Mouse (Mus musculus) CH12.LX (cell line): ENCODE data around the gene Ccdc137. TPM values are rescaled to one million over a fixed set of nuclear protein-coding genes. Genes with fewer than 3 reads are reported as not detected.

Experiments
- DNase-seq: peaks from one replicate; pipeline ENCODE4 v3.0.0-alpha.2; 2013; ENCODE audit errors: extremely low read depth
- H3K27ac ChIP-seq: 2 replicates; pipeline ENCODE4 v1.5.1; 2012; ENCODE audit warnings: low read depth, mild to moderate bottlenecking, control low read depth, moderate library complexity; ENCODE audit not compliant: insufficient read depth
- H3K27me3 ChIP-seq: replicated peaks from 2 replicates; pipeline ENCODE3; 2012; ENCODE audit warnings: inconsistent platforms
- H3K36me3 ChIP-seq, 2 experiments: replicated peaks in 1 of 2; 2 replicates each; pipeline versions ENCODE3 to v1.6.1; 2012; ENCODE audit warnings: inconsistent platforms in 1 of 2, low read length in 1 of 2, mild to moderate bottlenecking in 1 of 2, mixed read lengths in 1 of 2, moderate library complexity in 1 of 2; ENCODE audit not compliant: control insufficient read depth in 1 of 2, insufficient read depth in 1 of 2
- H3K4me1 ChIP-seq, 2 experiments: 2 replicates each; pipeline ENCODE4 v1.6.1; 2012; ENCODE audit warnings: inconsistent platforms in 1 of 2, moderate library complexity in 1 of 2; ENCODE audit not compliant: insufficient read depth in 2 of 2, control insufficient read depth in 1 of 2
- H3K4me2 ChIP-seq: 2 replicates; pipeline ENCODE4 v1.6.1; 2012; ENCODE audit warnings: low read depth, mild to moderate bottlenecking, control low read depth; ENCODE audit not compliant: poor library complexity, insufficient read depth, severe bottlenecking
- H3K4me3 ChIP-seq, 3 experiments: fragments of 150-350 bp in 1 of 3; sonication (generic) in 1 of 3; replicated peaks in 1 of 3; 2 replicates each; pipeline versions ENCODE3 to v1.5.1; 2011 to 2012; ENCODE audit warnings: low read depth in 2 of 3, low read length in 2 of 3, mild to moderate bottlenecking in 2 of 3, moderate library complexity in 2 of 3, control low read depth in 1 of 3, improper control_type of control experiment in 1 of 3, inconsistent platforms in 1 of 3, mixed read lengths in 1 of 3; ENCODE audit not compliant: poor library complexity in 1 of 3
- H3K79me2 ChIP-seq: replicated peaks from 2 replicates; pipeline ENCODE4 v1.6.1; 2012; ENCODE audit warnings: mild to moderate bottlenecking, moderate library complexity; ENCODE audit not compliant: control insufficient read depth, poor library complexity, insufficient read depth, severe bottlenecking; ENCODE audit errors: extremely low read depth
- H3K9ac ChIP-seq: 2 replicates; pipeline ENCODE4 v1.6.1; 2012; ENCODE audit warnings: low read depth, mild to moderate bottlenecking, control low read depth, moderate library complexity; ENCODE audit not compliant: insufficient read depth
- H3K9me3 ChIP-seq: replicated peaks from 2 replicates; pipeline ENCODE3; 2012; ENCODE audit warnings: low read length, inconsistent platforms, mixed read lengths
- CHD1 ChIP-seq: IDR thresholded peaks from 2 replicates; pipeline ENCODE4 v1.6.1; 2012; ENCODE audit warnings: low read depth, low read length, improper control_type of control experiment, inconsistent platforms
- CHD2 ChIP-seq: IDR thresholded peaks from 2 replicates; pipeline ENCODE4 v1.6.1; 2011; ENCODE audit warnings: low read length, improper control_type of control experiment
- ETS1 ChIP-seq: conservative IDR thresholded peaks from 2 replicates; pipeline ENCODE4 v1.6.1; 2012; ENCODE audit warnings: low read depth, mild to moderate bottlenecking, inconsistent platforms, low read length, improper control_type of control experiment, moderate library complexity
- GABPA ChIP-seq: IDR thresholded peaks from 2 replicates; pipeline ENCODE4 v1.6.1; 2012; ENCODE audit warnings: low read depth, low read length, improper control_type of control experiment, inconsistent platforms; ENCODE audit not compliant: insufficient replicate concordance
- IRF4 ChIP-seq: IDR thresholded peaks from 2 replicates; pipeline ENCODE4 v1.6.1; 2014; ENCODE audit warnings: low read depth, mild to moderate bottlenecking, inconsistent platforms, low read length, improper control_type of control experiment
- MAFK ChIP-seq: IDR thresholded peaks from 2 replicates; pipeline ENCODE4 v1.6.1; 2011; ENCODE audit warnings: low read length, improper control_type of control experiment; ENCODE audit not compliant: insufficient replicate concordance
- MAX ChIP-seq: IDR thresholded peaks from 2 replicates; pipeline ENCODE4 v1.6.1; 2011; ENCODE audit warnings: low read length, improper control_type of control experiment
- MEF2A ChIP-seq: IDR thresholded peaks from 2 replicates; pipeline ENCODE4 v1.6.1; 2014; ENCODE audit warnings: low read depth, mild to moderate bottlenecking, inconsistent platforms, low read length, improper control_type of control experiment, borderline replicate concordance
- MYC ChIP-seq: IDR thresholded peaks from 2 replicates; pipeline ENCODE4 v1.6.1; 2011; ENCODE audit warnings: low read depth, mild to moderate bottlenecking, improper control_type of control experiment, low read length
- NRF1 ChIP-seq: IDR thresholded peaks from 2 replicates; pipeline ENCODE4 v1.6.1; 2014; ENCODE audit warnings: low read depth, mild to moderate bottlenecking, inconsistent platforms, low read length, improper control_type of control experiment, moderate library complexity
- PAX5 ChIP-seq: IDR thresholded peaks from 2 replicates; pipeline ENCODE4 v1.6.1; 2012; ENCODE audit warnings: low read length, inconsistent platforms, mixed read lengths
- POLR2AphosphoS2 ChIP-seq: IDR thresholded peaks from 2 replicates; pipeline ENCODE4 v1.6.1; 2011; ENCODE audit warnings: low read depth, low read length, improper control_type of control experiment
- SMC3 ChIP-seq: IDR thresholded peaks from 2 replicates; pipeline ENCODE4 v1.6.1; 2011; ENCODE audit warnings: low read depth, low read length, improper control_type of control experiment
- TBP ChIP-seq: conservative IDR thresholded peaks from 2 replicates; pipeline ENCODE4 v1.6.1; 2011; ENCODE audit warnings: low read depth, low read length, improper control_type of control experiment
- UBTF ChIP-seq: IDR thresholded peaks from 2 replicates; pipeline ENCODE4 v1.6.1; 2012; ENCODE audit warnings: low read depth, mild to moderate bottlenecking, inconsistent platforms, low read length, improper control_type of control experiment, moderate library complexity
- USF1 ChIP-seq: IDR thresholded peaks from 2 replicates; pipeline ENCODE4 v1.6.1; 2014; ENCODE audit warnings: low read depth, mild to moderate bottlenecking, inconsistent platforms, low read length, improper control_type of control experiment
- ZC3H11A ChIP-seq: IDR thresholded peaks from 2 replicates; pipeline ENCODE4 v1.6.1; 2012; ENCODE audit warnings: low read depth, mild to moderate bottlenecking, inconsistent platforms, low read length, improper control_type of control experiment
- dilution Hi-C: fragments of 300-500 bp; cut with MboI; formaldehyde crosslinking; loops from 2 replicates; pipeline ENCODE4 v1.14.3; 2020; ENCODE audit warnings: low sequenced_read_pairs; ENCODE audit not compliant: extremely low pct_unique_long_range_greater_than_20kb, extremely low pct_ligation_motif_present
- in situ Hi-C: fragments of 300-500 bp; cut with MboI; formaldehyde crosslinking; loops from 3 replicates; pipeline ENCODE4 v1.14.3; 2019; ENCODE audit warnings: low sequenced_read_pairs, low pct_ligation_motif_present, low pct_unique_long_range_greater_than_20kb, mixed read lengths
- polyA plus RNA-seq: library from polyadenylated mRNA; unstranded; fragments of >175 nt; gene quantifications from 2 replicates; pipeline ENCODE4 v1.2.1, GENCODE M21; 2012; ENCODE audit warnings: low read depth; ENCODE audit not compliant: insufficient read length
- total RNA-seq, 2 experiments: library from RNA; depleted of rRNA; stranded (reverse); fragments of 300-350 nt in 1 of 2; fragments of >200 nt in 1 of 2; gene quantifications; 2 replicates each; pipeline ENCODE4 v1.2.3; 2012 to 2014

The Ccdc137 gene
- total and polyA plus RNA-seq, 3 experiments, result 30.1 to 104 (median 61.1) TPM

DNA sequence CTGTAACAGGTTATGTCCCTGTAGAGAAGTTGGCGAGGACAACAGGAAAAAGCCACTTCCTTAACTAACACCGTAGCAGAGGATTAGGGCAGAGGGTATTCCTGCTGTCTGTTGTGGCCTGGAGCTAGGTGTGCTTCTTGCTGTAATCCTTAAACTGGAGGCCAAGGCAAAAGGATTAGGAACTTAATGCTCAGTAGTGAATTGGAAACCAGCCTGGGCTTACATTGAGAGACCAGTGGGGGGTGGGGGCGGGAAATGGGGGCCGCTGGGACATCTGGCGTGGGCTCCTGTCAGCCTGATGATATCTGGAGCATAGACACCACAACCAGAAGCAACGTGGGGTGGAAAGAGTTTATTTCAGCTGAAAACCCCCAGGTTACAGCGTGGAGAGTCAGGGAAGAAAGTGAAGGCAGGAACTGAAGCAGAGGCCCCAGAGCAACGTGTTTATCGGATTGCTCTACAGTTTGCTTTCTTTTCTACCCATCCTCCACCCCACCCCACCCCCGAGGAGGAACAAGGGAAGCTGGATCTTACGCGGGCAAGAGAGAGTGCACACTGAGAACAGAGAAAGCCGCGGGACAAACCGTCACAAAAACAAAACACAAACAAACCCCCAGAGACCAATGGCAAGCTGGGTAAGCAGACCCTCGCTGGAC is 52.6 kb downstream of the Ccdc137 start (continued):
- TF ChIP-seq GABPA (no peak), ETS1 (no peak), MYC (0 out of 2 replicates have a peak, but pooled peaks have one; percentile 36)

DNA sequence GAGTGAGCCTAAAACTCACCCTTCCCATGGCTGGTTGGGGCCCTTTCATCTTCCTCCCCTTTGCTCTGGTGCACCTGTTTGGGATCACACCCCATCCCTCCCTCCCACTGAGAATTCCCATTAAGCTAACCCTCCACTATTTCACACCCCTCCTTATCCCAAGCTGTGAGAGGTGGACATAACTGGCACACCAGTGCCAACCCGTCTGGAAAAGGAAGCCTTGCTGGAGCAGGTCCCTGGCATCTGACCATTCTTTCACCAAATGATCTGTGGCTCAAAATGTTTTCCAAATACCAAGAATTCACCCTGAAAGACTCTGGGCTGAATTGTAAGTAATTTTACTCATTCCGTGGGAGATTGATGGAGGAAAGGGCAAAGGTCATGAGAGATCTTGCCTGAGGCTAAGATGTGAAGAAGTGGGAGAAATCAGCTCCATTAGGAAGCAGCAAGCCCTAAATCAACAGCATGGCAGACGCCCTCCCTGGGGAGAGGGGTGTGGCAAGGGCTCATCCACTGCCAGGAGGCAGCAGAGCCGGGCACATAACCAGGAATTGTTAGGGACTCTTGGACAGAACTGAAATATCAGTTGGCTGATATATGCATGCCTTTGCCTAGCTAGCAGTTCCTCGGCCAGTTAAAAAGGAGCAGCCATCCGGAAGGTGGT is 55.0 kb downstream of the Ccdc137 start:
- in situ Hi-C loops, result no loop called here
- DNase-seq, result no peak
- TF ChIP-seq TBP, result no peak
- no peak for TF ChIP-seq USF1
- no peak for TF ChIP-seq NRF1
- no peak for TF ChIP-seq UBTF
- no peak for TF ChIP-seq MAX
- TF ChIP-seq MAFK, result no peak
- no peak for TF ChIP-seq MEF2A
- TF ChIP-seq CHD1, result no peak
- TF ChIP-seq CHD2, result no peak
- no peak for TF ChIP-seq ZC3H11A
- no peak for TF ChIP-seq POLR2AphosphoS2
- TF ChIP-seq PAX5, result no peak
- no peak for TF ChIP-seq IRF4
- no peak for TF ChIP-seq SMC3

More for the DNA sequence above, 55.0 kb downstream of the Ccdc137 start:
- H3K9ac ChIP-seq, result no peak overlapping the region
- H3K27ac ChIP-seq, result no peak overlapping the region
- H3K4me2 ChIP-seq, result no peak overlapping the region
- H3K79me2 ChIP-seq, result no peaks in the 10 kb centered on the region
- peaks cover 3% of the 10 kb centered on the region for H3K9me3 ChIP-seq
- dilution Hi-C loops, result no loop called here
- peaks cover 2% of the 10 kb centered on the region for H3K27me3 ChIP-seq
- H3K4me3 ChIP-seq, result no peak overlapping the region
- H3K4me1 ChIP-seq, result peaks cover 5 to 19% of the 10 kb centered on the region in 2 experiments
- no peaks in the 10 kb centered on the region for H3K36me3 ChIP-seq

Other genes with a start within 250 kb of the Ccdc137 start
Only the 20 nearest of the 26 such genes appear.
- gene Actg1, start 109.6 kb upstream of the Ccdc137 start, total RNA-seq (2012; rRNA removed), result 1,832 and 2,176 TPM in 2 replicates
- 2,424 and 2,484 TPM in 2 replicates for gene Actg1, start 109.6 kb upstream of the Ccdc137 start, total RNA-seq (2014; rRNA removed)
- gene Actg1, start 109.6 kb upstream of the Ccdc137 start, polyA plus RNA-seq, result 3,554 and 4,362 TPM in 2 replicates
- 0.25 TPM in 1 of 2 replicates, not detected in the other for gene Fscn2, start 96.6 kb upstream of the Ccdc137 start, total RNA-seq (2012; rRNA removed)
- gene Fscn2, start 96.6 kb upstream of the Ccdc137 start, total RNA-seq (2014; rRNA removed), result not detected in 2 replicates
- gene Fscn2, start 96.6 kb upstream of the Ccdc137 start, polyA plus RNA-seq, result not detected in 2 replicates
- 17.7 and 19.6 TPM in 2 replicates for gene Faap100, start 79.4 kb upstream of the Ccdc137 start, total RNA-seq (2012; rRNA removed)
- 6.6 and 7.7 TPM in 2 replicates for gene Faap100, start 79.4 kb upstream of the Ccdc137 start, total RNA-seq (2014; rRNA removed)
- 13.1 and 14.3 TPM in 2 replicates for gene Faap100, start 79.4 kb upstream of the Ccdc137 start, polyA plus RNA-seq
- 50.4 and 67.4 TPM in 2 replicates for gene Nploc4, start 20.4 kb upstream of the Ccdc137 start, total RNA-seq (2012; rRNA removed)
- 38.3 and 40.6 TPM in 2 replicates for gene Nploc4, start 20.4 kb upstream of the Ccdc137 start, total RNA-seq (2014; rRNA removed)
- gene Nploc4, start 20.4 kb upstream of the Ccdc137 start, polyA plus RNA-seq, result 97.8 and 115 TPM in 2 replicates
- gene Tspan10, start 15.5 kb upstream of the Ccdc137 start, total RNA-seq (2012; rRNA removed), result 0.08 TPM in 1 of 2 replicates, not detected in the other
- 0.30 TPM in 1 of 2 replicates, not detected in the other for gene Tspan10, start 15.5 kb upstream of the Ccdc137 start, total RNA-seq (2014; rRNA removed)
- gene Tspan10, start 15.5 kb upstream of the Ccdc137 start, polyA plus RNA-seq, result 0.25 and 0.31 TPM in 2 replicates
- gene Pde6g, start 4.6 kb upstream of the Ccdc137 start, total RNA-seq (2012; rRNA removed), result 0.34 TPM in 2 replicates
- gene Pde6g, start 4.6 kb upstream of the Ccdc137 start, total RNA-seq (2014; rRNA removed), result 0.41 TPM in 1 of 2 replicates, not detected in the other
- 0.31 and 0.34 TPM in 2 replicates for gene Pde6g, start 4.6 kb upstream of the Ccdc137 start, polyA plus RNA-seq
- gene Oxld1, start within 50 bp of the Ccdc137 start, total RNA-seq (2012; rRNA removed), result 18.7 and 31.4 TPM in 2 replicates
- 17.6 and 20.3 TPM in 2 replicates for gene Oxld1, start within 50 bp of the Ccdc137 start, total RNA-seq (2014; rRNA removed)
- gene Oxld1, start within 50 bp of the Ccdc137 start, polyA plus RNA-seq, result 10.4 and 12.2 TPM in 2 replicates
- 24.8 and 26.1 TPM in 2 replicates for gene Arl16, start 9.5 kb downstream of the Ccdc137 start, total RNA-seq (2012; rRNA removed)
- 34.6 and 42.6 TPM in 2 replicates for gene Arl16, start 9.5 kb downstream of the Ccdc137 start, total RNA-seq (2014; rRNA removed)
- 19.8 and 22.8 TPM in 2 replicates for gene Arl16, start 9.5 kb downstream of the Ccdc137 start, polyA plus RNA-seq
- 267 and 336 TPM in 2 replicates for gene Mrpl12, start 26.5 kb downstream of the Ccdc137 start, total RNA-seq (2012; rRNA removed)
- 47.5 and 60.3 TPM in 2 replicates for gene Mrpl12, start 26.5 kb downstream of the Ccdc137 start, total RNA-seq (2014; rRNA removed)
- 341 and 363 TPM in 2 replicates for gene Mrpl12, start 26.5 kb downstream of the Ccdc137 start, polyA plus RNA-seq
- 32.9 and 48.5 TPM in 2 replicates for gene Slc25a10, start 33.7 kb downstream of the Ccdc137 start, total RNA-seq (2012; rRNA removed)
- 29.5 and 34.6 TPM in 2 replicates for gene Slc25a10, start 33.7 kb downstream of the Ccdc137 start, total RNA-seq (2014; rRNA removed)
- gene Slc25a10, start 33.7 kb downstream of the Ccdc137 start, polyA plus RNA-seq, result 43.4 and 45.9 TPM in 2 replicates
- 0.13 TPM in 1 of 2 replicates, not detected in the other for gene Gcgr, start 72.6 kb downstream of the Ccdc137 start, total RNA-seq (2012; rRNA removed)
- gene Gcgr, start 72.6 kb downstream of the Ccdc137 start, total RNA-seq (2014; rRNA removed), result 0.09 and 0.16 TPM in 2 replicates
- 0.20 TPM in 1 of 2 replicates, not detected in the other for gene Gcgr, start 72.6 kb downstream of the Ccdc137 start, polyA plus RNA-seq
- gene Mcrip1, start 91.6 kb downstream of the Ccdc137 start, total RNA-seq (2012; rRNA removed), result 25.8 and 39.6 TPM in 2 replicates
- gene Mcrip1, start 91.6 kb downstream of the Ccdc137 start, total RNA-seq (2014; rRNA removed), result 37.6 and 46.2 TPM in 2 replicates
- 60.2 and 66.5 TPM in 2 replicates for gene Mcrip1, start 91.6 kb downstream of the Ccdc137 start, polyA plus RNA-seq
- gene Ppp1r27, start 93.0 kb downstream of the Ccdc137 start, total RNA-seq (2012; rRNA removed), result not detected in 2 replicates
- not detected in 2 replicates for gene Ppp1r27, start 93.0 kb downstream of the Ccdc137 start, total RNA-seq (2014; rRNA removed)
- not detected in 2 replicates for gene Ppp1r27, start 93.0 kb downstream of the Ccdc137 start, polyA plus RNA-seq
- gene P4hb, start 115.1 kb downstream of the Ccdc137 start, total RNA-seq (2012; rRNA removed), result 531 and 594 TPM in 2 replicates
- gene P4hb, start 115.1 kb downstream of the Ccdc137 start, total RNA-seq (2014; rRNA removed), result 453 and 486 TPM in 2 replicates
- 644 and 662 TPM in 2 replicates for gene P4hb, start 115.1 kb downstream of the Ccdc137 start, polyA plus RNA-seq
- 417 and 467 TPM in 2 replicates for gene Arhgdia, start 123.5 kb downstream of the Ccdc137 start, total RNA-seq (2012; rRNA removed)
- gene Arhgdia, start 123.5 kb downstream of the Ccdc137 start, total RNA-seq (2014; rRNA removed), result 126 and 172 TPM in 2 replicates
- 957 and 958 TPM in 2 replicates for gene Arhgdia, start 123.5 kb downstream of the Ccdc137 start, polyA plus RNA-seq
- 582 and 793 TPM in 2 replicates for gene Alyref, start 140.2 kb downstream of the Ccdc137 start, total RNA-seq (2012; rRNA removed)
- 358 and 361 TPM in 2 replicates for gene Alyref, start 140.2 kb downstream of the Ccdc137 start, total RNA-seq (2014; rRNA removed)
- 444 and 451 TPM in 2 replicates for gene Alyref, start 140.2 kb downstream of the Ccdc137 start, polyA plus RNA-seq
- gene Anapc11, start 140.3 kb downstream of the Ccdc137 start, total RNA-seq (2012; rRNA removed), result 108 and 114 TPM in 2 replicates
- 51.7 and 57.0 TPM in 2 replicates for gene Anapc11, start 140.3 kb downstream of the Ccdc137 start, total RNA-seq (2014; rRNA removed)
- 142 and 145 TPM in 2 replicates for gene Anapc11, start 140.3 kb downstream of the Ccdc137 start, polyA plus RNA-seq
- 0.55 TPM in 1 of 2 replicates, not detected in the other for gene Npb, start 150.4 kb downstream of the Ccdc137 start, total RNA-seq (2012; rRNA removed)
- not detected in 2 replicates for gene Npb, start 150.4 kb downstream of the Ccdc137 start, total RNA-seq (2014; rRNA removed)
- gene Npb, start 150.4 kb downstream of the Ccdc137 start, polyA plus RNA-seq, result 1.0 and 1.3 TPM in 2 replicates
- gene Pcyt2, start 159.8 kb downstream of the Ccdc137 start, total RNA-seq (2012; rRNA removed), result 166 and 175 TPM in 2 replicates
- 149 and 154 TPM in 2 replicates for gene Pcyt2, start 159.8 kb downstream of the Ccdc137 start, total RNA-seq (2014; rRNA removed)
- gene Pcyt2, start 159.8 kb downstream of the Ccdc137 start, polyA plus RNA-seq, result 155 and 158 TPM in 2 replicates
- 75.2 and 87.1 TPM in 2 replicates for gene Sirt7, start 167.1 kb downstream of the Ccdc137 start, total RNA-seq (2012; rRNA removed)
- gene Sirt7, start 167.1 kb downstream of the Ccdc137 start, total RNA-seq (2014; rRNA removed), result 71.7 and 74.4 TPM in 2 replicates
- gene Sirt7, start 167.1 kb downstream of the Ccdc137 start, polyA plus RNA-seq, result 84.4 and 91.3 TPM in 2 replicates